Mouse (Mus musculus): ENCODE measurements around the gene Gm21541.
"Not testable (repeated sequence)": the region's sequence is repeated elsewhere in the genome, so short reads cannot be mapped to it uniquely, and the experiment has no call there.

Gm21541 gene

DNA sequence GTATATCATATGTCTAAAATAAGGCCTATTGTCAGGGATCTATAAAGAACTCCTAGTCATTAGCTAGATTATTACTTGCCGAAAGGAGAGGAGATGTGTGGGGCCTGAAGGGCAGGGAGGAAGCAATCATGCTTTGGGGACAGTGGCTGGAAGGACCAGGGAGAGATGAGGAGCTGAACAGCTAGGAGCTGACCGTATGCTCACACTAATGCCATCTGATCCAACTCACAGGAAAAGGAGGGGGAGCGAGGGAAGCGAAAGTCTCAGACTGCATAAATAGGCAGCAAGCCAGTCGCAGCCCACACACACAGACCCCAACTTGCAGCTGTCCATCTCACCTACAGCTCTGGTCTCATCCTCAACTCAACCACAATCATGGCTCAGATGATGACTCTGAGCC lies at the start of gene Gm21541:
Gm21541 (plus strand) TSS at position 301 of the 400 bp plus-strand sequence.
- not testable (repeated sequence) for DNase-seq (ENCODE audit: extremely low spot score)

DNA sequence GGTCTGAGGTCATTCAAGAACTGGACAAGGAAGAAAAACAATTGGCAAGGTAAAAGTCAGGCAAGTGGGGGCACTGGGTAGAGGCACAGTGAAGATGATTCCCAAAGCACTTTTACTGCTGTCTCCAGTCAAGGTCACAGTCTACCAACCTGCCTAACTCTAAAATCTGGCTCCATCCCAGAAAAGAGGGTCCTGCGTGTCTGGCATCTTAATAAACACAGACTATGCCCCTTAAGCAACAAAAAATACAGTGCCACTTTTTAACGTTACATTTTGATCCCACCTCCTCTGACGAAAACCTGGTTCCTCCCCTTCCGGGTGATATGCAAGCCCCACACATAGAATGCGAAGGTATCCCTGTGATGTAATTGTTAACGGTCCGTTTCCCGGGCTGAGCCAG lies 37.9 kb downstream of the Gm21541 start, which contains the start of gene Gm20878:
Gm20878 (plus strand) TSS at position 301 of the 400 bp plus-strand sequence.
- not testable (repeated sequence) for DNase-seq (ENCODE audit: extremely low spot score)
